ENCODE assay signal across 8 mouse cellular contexts in genomic region chr15:84231113-84231712, GRCm38 (mm10). TPM values are rescaled to one million over a fixed set of nuclear protein-coding genes. Genes with fewer than 3 reads are reported as not detected.
A peak's percentile ranks its signal among the peaks of the same experiment; 100 is the strongest.
DNase-seq lines count a peak whose midpoint lies in the region; ATAC-seq and TF ChIP-seq lines count a peak whose summit lies in the region.

No protein-coding gene starts in this region.

- no peak overlapping the region for H3K27ac ChIP-seq in embryonic facial prominence, embryonic 14.5 days (replicated peaks; ENCODE audit: low read depth, low read length)
- peak overlapping the region; percentile 92 for H3K27ac ChIP-seq in heart, postnatal 0 days (ENCODE audit: low read depth)
- peak overlapping the region; percentile 79 for H3K27ac ChIP-seq in lung, postnatal 0 days (ENCODE audit: low read length)

- 4% methylated on average over 16 of the region's 16 CpGs for WGBS in embryonic facial prominence, embryonic 14.5 days
- WGBS in heart, postnatal 0 days: 5% methylated on average over 14 of the region's 16 CpGs
- WGBS in lung, postnatal 0 days: 5% methylated on average over 16 of the region's 16 CpGs

- peak overlapping the region; percentile 21 for H3K9ac ChIP-seq in embryonic facial prominence, embryonic 14.5 days (ENCODE audit: low read depth, low read length)
- H3K9ac ChIP-seq in heart, postnatal 0 days (replicated peaks; ENCODE audit: low read depth, low read length): peak overlapping the region; percentile 81
- peak overlapping the region; percentile 45; the same call in 1 of the 2 replicates for H3K9ac ChIP-seq in lung, postnatal 0 days (replicated peaks; ENCODE audit: low read depth)

- no peaks in the 10 kb centered on the region for H3K9me3 ChIP-seq in embryonic facial prominence, embryonic 14.5 days (ENCODE audit: control insufficient read depth, low read length)
- H3K9me3 ChIP-seq in heart, postnatal 0 days (replicated peaks; ENCODE audit: control insufficient read depth, low read length): no peaks in the 10 kb centered on the region
- H3K9me3 ChIP-seq in lung, postnatal 0 days (ENCODE audit: low read length): no peaks in the 10 kb centered on the region

- H3K36me3 ChIP-seq in embryonic facial prominence, embryonic 14.5 days (ENCODE audit: control insufficient read depth, insufficient read depth, low read length): no peaks in the 10 kb centered on the region
- H3K36me3 ChIP-seq in heart, postnatal 0 days (replicated peaks; ENCODE audit: control insufficient read depth, insufficient read depth, low read length): no peaks in the 10 kb centered on the region
- no peaks in the 10 kb centered on the region for H3K36me3 ChIP-seq in lung, postnatal 0 days (ENCODE audit: insufficient read depth, low read length)

- H3K27me3 ChIP-seq in embryonic facial prominence, embryonic 14.5 days (replicated peaks; ENCODE audit: control insufficient read depth, insufficient read depth, low read length): no peaks in the 10 kb centered on the region; the same call in 1 of the 2 replicates
- no peaks in the 10 kb centered on the region for H3K27me3 ChIP-seq in heart, postnatal 0 days (ENCODE audit: control insufficient read depth, insufficient read depth, low read length)
- no peaks in the 10 kb centered on the region for H3K27me3 ChIP-seq in lung, postnatal 0 days (replicated peaks; ENCODE audit: insufficient read depth, low read length)

- no peak for TF ChIP-seq CTCF in heart, postnatal 0 days (IDR thresholded peaks at IDR 0.05; ENCODE audit: low read depth)
- no peak for TF ChIP-seq CTCF in lung, postnatal 0 days (IDR thresholded peaks at IDR 0.05)

- no peak for TF ChIP-seq EP300 in heart, postnatal 0 days (IDR thresholded peaks at IDR 0.05; ENCODE audit: low read depth)
- TF ChIP-seq EP300 in lung, postnatal 0 days (IDR thresholded peaks at IDR 0.05): no peak

- peak; percentile 44 for DNase-seq in ovary, postnatal 36 days (ENCODE audit: low spot score)
- DNase-seq in ovary, postnatal 10 days (ENCODE audit: low spot score): no peak
- no peak for DNase-seq in embryonic facial prominence, embryonic 14.5 days (ENCODE audit: low spot score)
- peak; percentile 74 for DNase-seq in heart, postnatal 0 days (ENCODE audit: low spot score)
- DNase-seq in layer of hippocampus, postnatal 10 days (ENCODE audit: low spot score in 2 of 2): peak; percentile 48 to 63
- peak; percentile 63 for DNase-seq in lung, postnatal 0 days (ENCODE audit: low spot score)
- DNase-seq in right cerebral cortex, postnatal 14 days: peak; percentile 49
- no peak for DNase-seq in gastrocnemius, postnatal 14 days

- H3K4me2 ChIP-seq in embryonic facial prominence, embryonic 14.5 days (ENCODE audit: low read depth, low read length): peak overlapping the region; percentile 87
- H3K4me2 ChIP-seq in heart, postnatal 0 days (ENCODE audit: low read depth, low read length): peak overlapping the region; percentile 89
- peak overlapping the region; percentile 87 for H3K4me2 ChIP-seq in lung, postnatal 0 days (replicated peaks; ENCODE audit: low read depth, low read length)

- peak overlapping the region; percentile 46 for H3K4me3 ChIP-seq in embryonic facial prominence, embryonic 14.5 days (ENCODE audit: low read depth, low read length)
- H3K4me3 ChIP-seq in heart, postnatal 0 days (ENCODE audit: low read depth, low read length): peak overlapping the region; percentile 76
- H3K4me3 ChIP-seq in lung, postnatal 0 days (ENCODE audit: low read depth, low read length): peak overlapping the region; percentile 61

- intact Hi-C loops in gastrocnemius, postnatal 14 days (cut with DNase I; ENCODE audit: low total_unique reads): no loop called here

- ATAC-seq in embryonic facial prominence, embryonic 14.5 days (ENCODE audit: low read depth): 0 out of 2 replicates have a peak, but pooled peaks have one; percentile 32
- peak; percentile 14 for ATAC-seq in heart, postnatal 0 days (ENCODE audit: insufficient read depth, low read depth)
- peak; percentile 9; the same call in 1 of the 2 replicates for ATAC-seq in lung, postnatal 0 days

- H3K4me1 ChIP-seq in embryonic facial prominence, embryonic 14.5 days (ENCODE audit: control insufficient read depth, insufficient read depth, low read length): peaks cover 13% of the 10 kb centered on the region; the same call in 1 of the 2 replicates
- peaks cover 26% of the 10 kb centered on the region for H3K4me1 ChIP-seq in heart, postnatal 0 days (ENCODE audit: control insufficient read depth, insufficient read depth)
- H3K4me1 ChIP-seq in lung, postnatal 0 days (ENCODE audit: insufficient read depth, low read depth, low read length): 0 out of 2 replicates have a peak, but pooled peaks cover 5% of the 10 kb centered on the region

RNA-seq across cellular contexts. Expression of gene Parvb, which starts 0.6 kb away (rescaled TPM):
- 5.0 and 7.8 TPM in 2 replicates for polyA plus RNA-seq in embryonic facial prominence, embryonic 14.5 days (2014; fragmentation: Nextera tagmentation; extraction: Ambion mirVana)
- total RNA-seq in heart, postnatal 0 days (2014; rRNA removed; ENCODE audit: low replicate concordance): 26.1 and 31.8 TPM in 2 replicates
- 10.8 and 11.7 TPM in 2 replicates for polyA plus RNA-seq in heart, postnatal 0 days (2015; fragmentation: Nextera tagmentation; extraction: Ambion mirVana)
- 10 to 100 TPM; 37.2 TPM for total RNA-seq in layer of hippocampus, postnatal 10 days (2021)
- 7.9 and 8.5 TPM in 2 replicates for polyA plus RNA-seq in lung, postnatal 0 days (2015; fragmentation: Nextera tagmentation; extraction: Ambion mirVana)
- 10 to 100 TPM; 54.4 to 64.5 TPM for total RNA-seq in gastrocnemius, postnatal 14 days (2021)

RNA-seq across cellular contexts. Expression of gene Samm50, which starts 39.2 kb away (rescaled TPM):
- 71.1 and 74.0 TPM in 2 replicates for polyA plus RNA-seq in embryonic facial prominence, embryonic 14.5 days (2014; fragmentation: Nextera tagmentation; extraction: Ambion mirVana)
- 34.1 and 42.4 TPM in 2 replicates for total RNA-seq in heart, postnatal 0 days (2014; rRNA removed; ENCODE audit: low replicate concordance)
- 201 and 207 TPM in 2 replicates for polyA plus RNA-seq in heart, postnatal 0 days (2015; fragmentation: Nextera tagmentation; extraction: Ambion mirVana)
- total RNA-seq in layer of hippocampus, postnatal 10 days (2021): 10 to 100 TPM; 83.6 to 99.0 TPM
- 59.9 and 63.5 TPM in 2 replicates for polyA plus RNA-seq in lung, postnatal 0 days (2015; fragmentation: Nextera tagmentation; extraction: Ambion mirVana)
- 100 to 1,000 TPM; 178 to 203 TPM for total RNA-seq in gastrocnemius, postnatal 14 days (2021)

Comparison
In these comparisons a context has a peak if more than half of its experiments do, and no peak if none do; other contexts are left out.
1. DNase-seq: peak in ovary, postnatal 36 days (single experiment), heart, postnatal 0 days (single experiment), layer of hippocampus, postnatal 10 days (2 of 2), lung, postnatal 0 days (single experiment) and right cerebral cortex, postnatal 14 days (single experiment); none in ovary, postnatal 10 days (single experiment), embryonic facial prominence, embryonic 14.5 days (single experiment) and gastrocnemius, postnatal 14 days (single experiment).
2. H3K9ac ChIP-seq: peak in every context shown above with its lines; median percentile 81 in heart, postnatal 0 days; 45 in lung, postnatal 0 days; 21 in embryonic facial prominence, embryonic 14.5 days.
3. Peak in every context shown above with its lines, with median percentiles within 50 percentile points of each other: ATAC-seq, H3K4me2 ChIP-seq and H3K4me3 ChIP-seq.